Mouse (Mus musculus): ENCODE data around the gene Dkkl1.

GRCm38 (mm10) chr7:45175398-45175797 lies 36.5 kb downstream of the Dkkl1 start:
- TF ChIP-seq POLR2A (IDR thresholded peaks at IDR 0.05; ENCODE audit: low read depth, low read length) (no peak), CTCF (IDR thresholded peaks at IDR 0.05; ENCODE audit: extremely low read depth, insufficient read depth, insufficient read length, insufficient replicate concordance) (no peak)
